Mouse (Mus musculus): Measurements from ENCODE around the gene Sez6l. TPM values are rescaled to one million over a fixed set of nuclear protein-coding genes. Genes with fewer than 3 reads are reported as not detected.

Gene Sez6l
- total RNA-seq, 1 experiment: 0.13 TPM

DNA sequence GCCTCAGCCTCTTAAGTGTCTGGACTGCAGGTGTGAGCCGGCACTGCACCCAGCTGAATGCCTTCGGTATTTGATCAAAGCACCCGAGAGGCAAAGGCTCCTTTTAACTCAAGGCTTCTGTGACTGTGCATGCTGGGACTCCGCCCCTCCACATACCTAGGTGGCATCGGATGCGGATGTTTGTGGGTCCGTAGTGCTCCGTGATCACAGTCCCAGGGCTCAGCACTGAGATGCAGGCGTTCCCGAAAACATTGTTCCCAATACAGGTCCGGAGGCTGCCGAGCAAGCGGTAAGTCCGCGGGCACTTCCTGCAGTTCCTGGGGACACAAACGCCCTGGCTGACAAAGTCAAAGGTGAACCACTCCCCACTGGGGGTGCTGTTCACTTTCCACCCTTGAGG is 186.0 kb downstream of the Sez6l start:
- H3K4me1 ChIP-seq (ENCODE audit: control insufficient read depth in 2 of 2, insufficient read depth in 2 of 2, low read length in 2 of 2, poor library complexity in 1 of 2): peaks cover 0 to 8% of the 10 kb centered on the region in 2 experiments; a peak in 1 of 4 replicates
- peak overlapping the region in 1 of 2 experiments; percentile 50; a peak in 1 of 4 replicates for H3K4me3 ChIP-seq (ENCODE audit: insufficient read depth in 1 of 2, low read depth in 1 of 2, low read length in 2 of 2, poor library complexity in 1 of 2, severe bottlenecking in 1 of 2)
- in situ Hi-C loops (cut with MboI; ENCODE audit: low sequenced_read_pairs in 2 of 2, unreplicated experiment in 2 of 2): no loop called here
- no peaks in the 10 kb centered on the region for H3K36me3 ChIP-seq (ENCODE audit: control insufficient read depth, insufficient read depth, low read length, poor library complexity, severe bottlenecking)
- H3K27ac ChIP-seq (ENCODE audit: insufficient read depth, low read depth, low read length, poor library complexity, severe bottlenecking): no peak overlapping the region
- TF ChIP-seq HCFC1 (IDR thresholded peaks at IDR 0.05; ENCODE audit: borderline replicate concordance, insufficient read depth, low read length): no peak
- DNase-seq (ENCODE audit: low read depth, low spot score): no peak
- H3K9me3 ChIP-seq (ENCODE audit: control insufficient read depth, insufficient read depth, low read depth, low read length): no peaks in the 10 kb centered on the region
- H3K9ac ChIP-seq (ENCODE audit: insufficient read depth, low read depth, low read length, poor library complexity, severe bottlenecking): no peak overlapping the region

DNA sequence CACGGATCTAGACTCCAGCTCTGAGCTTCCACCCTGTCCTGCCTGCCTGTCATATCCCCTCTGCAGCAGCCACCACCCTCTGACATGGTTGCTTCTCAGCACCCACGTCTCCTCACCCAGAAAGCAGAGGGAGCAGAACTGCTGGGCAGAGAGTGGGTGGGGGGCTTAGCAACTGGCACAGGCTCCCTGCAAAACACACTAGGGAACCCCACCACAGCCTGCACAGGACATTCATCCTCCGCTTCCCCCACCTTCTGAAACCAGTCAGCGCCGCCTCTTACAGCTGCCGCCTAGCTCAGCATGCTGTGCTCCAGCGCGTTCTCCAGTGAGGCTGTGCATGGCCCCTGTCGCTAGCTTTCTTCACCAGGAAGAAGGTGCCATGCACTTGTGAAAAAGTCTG is 187.6 kb downstream of the Sez6l start:
- no peaks in the 10 kb centered on the region for H3K36me3 ChIP-seq (ENCODE audit: control insufficient read depth, insufficient read depth, low read length, poor library complexity, severe bottlenecking)

DNA sequence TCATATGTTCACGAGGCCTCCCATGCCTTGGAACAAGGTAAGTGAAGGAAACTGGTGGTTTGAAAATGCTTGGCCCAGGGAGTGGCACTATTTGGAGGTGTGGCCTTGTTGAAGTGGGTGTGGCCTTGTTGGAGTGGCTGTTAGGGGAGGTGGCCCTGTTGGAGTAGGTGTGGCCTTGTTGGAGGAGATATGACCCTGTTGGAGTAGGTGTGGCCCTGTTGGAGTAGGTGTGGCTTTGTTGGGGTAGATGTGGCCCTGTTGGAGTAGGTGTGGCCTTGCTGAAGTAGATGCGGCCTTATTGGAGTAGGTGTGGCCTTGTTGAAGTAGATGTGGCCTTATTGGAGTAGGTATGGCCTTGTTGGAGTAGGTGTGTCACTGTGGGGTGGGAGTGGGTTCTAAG is 191.0 kb downstream of the Sez6l start:
- no peak overlapping the region for H3K27ac ChIP-seq (ENCODE audit: insufficient read depth, low read depth, low read length, poor library complexity, severe bottlenecking)
- peak; percentile 35 for DNase-seq (ENCODE audit: low read depth, low spot score)
- TF ChIP-seq HCFC1 (IDR thresholded peaks at IDR 0.05; ENCODE audit: borderline replicate concordance, insufficient read depth, low read length) (no peak), CHD2 (IDR thresholded peaks at IDR 0.05; ENCODE audit: low read depth, low read length) (no peak), MAFK (IDR thresholded peaks at IDR 0.05; ENCODE audit: insufficient read depth, low read depth, low read length) (no peak), ZC3H11A (IDR thresholded peaks at IDR 0.05; ENCODE audit: borderline replicate concordance, low read depth, low read length) (no peak), ZNF384 (IDR thresholded peaks at IDR 0.05; ENCODE audit: low read depth, low read length) (no peak)
- in situ Hi-C loops (cut with MboI; ENCODE audit: low sequenced_read_pairs in 2 of 2, unreplicated experiment in 2 of 2): no loop called here
- no peak overlapping the region for H3K9ac ChIP-seq (ENCODE audit: insufficient read depth, low read depth, low read length, poor library complexity, severe bottlenecking)
- H3K9me3 ChIP-seq (ENCODE audit: control insufficient read depth, insufficient read depth, low read depth, low read length): no peaks in the 10 kb centered on the region
- H3K4me1 ChIP-seq (ENCODE audit: control insufficient read depth in 2 of 2, insufficient read depth in 2 of 2, low read length in 2 of 2, poor library complexity in 1 of 2): 0 out of 4 replicates have a peak, but pooled peaks cover 0 to 2% of the 10 kb centered on the region in 2 experiments
- H3K4me3 ChIP-seq (ENCODE audit: insufficient read depth in 1 of 2, low read depth in 1 of 2, low read length in 2 of 2, poor library complexity in 1 of 2, severe bottlenecking in 1 of 2): no peak overlapping the region
- no peaks in the 10 kb centered on the region for H3K36me3 ChIP-seq (ENCODE audit: control insufficient read depth, insufficient read depth, low read length, poor library complexity, severe bottlenecking)

More for the DNA sequence above, 187.6 kb downstream of the Sez6l start:
- H3K4me1 ChIP-seq (ENCODE audit: control insufficient read depth in 2 of 2, insufficient read depth in 2 of 2, low read length in 2 of 2, poor library complexity in 1 of 2): peaks cover 0 to 6% of the 10 kb centered on the region in 2 experiments; a peak in 1 of 4 replicates
- no peak for DNase-seq (ENCODE audit: low read depth, low spot score)
- TF ChIP-seq HCFC1 (IDR thresholded peaks at IDR 0.05; ENCODE audit: borderline replicate concordance, insufficient read depth, low read length): no peak
- TF ChIP-seq ZC3H11A (IDR thresholded peaks at IDR 0.05; ENCODE audit: borderline replicate concordance, low read depth, low read length): no peak
- in situ Hi-C loops (cut with MboI; ENCODE audit: low sequenced_read_pairs in 2 of 2, unreplicated experiment in 2 of 2): no loop called here
- H3K9me3 ChIP-seq (ENCODE audit: control insufficient read depth, insufficient read depth, low read depth, low read length): no peaks in the 10 kb centered on the region
- no peak overlapping the region for H3K9ac ChIP-seq (ENCODE audit: insufficient read depth, low read depth, low read length, poor library complexity, severe bottlenecking)
- no peak overlapping the region for H3K4me3 ChIP-seq (ENCODE audit: insufficient read depth in 1 of 2, low read depth in 1 of 2, low read length in 2 of 2, poor library complexity in 1 of 2, severe bottlenecking in 1 of 2)
- H3K27ac ChIP-seq (ENCODE audit: insufficient read depth, low read depth, low read length, poor library complexity, severe bottlenecking): no peak overlapping the region

DNA sequence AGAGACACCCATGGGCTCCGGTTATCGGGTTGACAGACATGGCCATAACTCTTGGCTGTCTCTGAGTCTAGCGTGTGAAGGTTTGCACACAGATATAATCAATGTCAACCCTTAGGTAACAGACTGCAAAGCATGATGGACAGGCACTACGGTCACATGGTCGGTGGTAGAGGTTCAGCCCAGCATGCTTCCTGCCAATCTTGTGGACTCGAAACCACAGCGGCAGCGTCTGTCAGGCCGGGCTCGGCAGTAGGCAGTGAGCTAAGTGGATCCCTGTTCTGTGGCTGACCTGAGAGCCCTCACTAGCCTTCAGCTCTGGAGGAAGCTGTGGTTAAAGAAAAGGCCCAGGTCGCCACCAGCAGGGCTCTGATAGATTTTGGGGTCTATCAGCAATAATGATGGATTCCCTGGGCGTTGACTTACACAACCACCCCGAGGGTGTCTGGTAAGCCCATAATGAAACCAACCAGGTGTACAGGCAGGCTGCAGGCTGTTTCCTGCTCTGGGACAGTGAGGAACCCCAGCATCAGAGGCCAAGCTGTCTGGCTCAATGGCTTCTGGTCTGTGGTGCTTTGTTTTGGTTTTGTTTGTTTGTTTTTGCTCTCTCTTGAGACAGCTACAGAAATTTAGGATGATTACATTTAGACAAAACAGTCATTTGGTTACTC is 192.0 kb downstream of the Sez6l start:
- TF ChIP-seq MAFK (IDR thresholded peaks at IDR 0.05; ENCODE audit: insufficient read depth, low read depth, low read length) (no peak), CHD2 (IDR thresholded peaks at IDR 0.05; ENCODE audit: low read depth, low read length) (no peak)
- H3K4me3 ChIP-seq (ENCODE audit: insufficient read depth in 1 of 2, low read depth in 1 of 2, low read length in 2 of 2, poor library complexity in 1 of 2, severe bottlenecking in 1 of 2): no peak overlapping the region
- no peak overlapping the region for H3K9ac ChIP-seq (ENCODE audit: insufficient read depth, low read depth, low read length, poor library complexity, severe bottlenecking)
- H3K27ac ChIP-seq (ENCODE audit: insufficient read depth, low read depth, low read length, poor library complexity, severe bottlenecking): no peak overlapping the region
- H3K36me3 ChIP-seq (ENCODE audit: control insufficient read depth, insufficient read depth, low read length, poor library complexity, severe bottlenecking): no peaks in the 10 kb centered on the region
- no peaks in the 10 kb centered on the region for H3K9me3 ChIP-seq (ENCODE audit: control insufficient read depth, insufficient read depth, low read depth, low read length)
- DNase-seq (ENCODE audit: low read depth, low spot score): no peak
- in situ Hi-C loops (cut with MboI; ENCODE audit: low sequenced_read_pairs in 2 of 2, unreplicated experiment in 2 of 2): no loop called here
- H3K4me1 ChIP-seq (ENCODE audit: control insufficient read depth in 2 of 2, insufficient read depth in 2 of 2, low read length in 2 of 2, poor library complexity in 1 of 2): 0 out of 4 replicates have a peak, but pooled peaks cover 0 to 2% of the 10 kb centered on the region in 2 experiments

DNA sequence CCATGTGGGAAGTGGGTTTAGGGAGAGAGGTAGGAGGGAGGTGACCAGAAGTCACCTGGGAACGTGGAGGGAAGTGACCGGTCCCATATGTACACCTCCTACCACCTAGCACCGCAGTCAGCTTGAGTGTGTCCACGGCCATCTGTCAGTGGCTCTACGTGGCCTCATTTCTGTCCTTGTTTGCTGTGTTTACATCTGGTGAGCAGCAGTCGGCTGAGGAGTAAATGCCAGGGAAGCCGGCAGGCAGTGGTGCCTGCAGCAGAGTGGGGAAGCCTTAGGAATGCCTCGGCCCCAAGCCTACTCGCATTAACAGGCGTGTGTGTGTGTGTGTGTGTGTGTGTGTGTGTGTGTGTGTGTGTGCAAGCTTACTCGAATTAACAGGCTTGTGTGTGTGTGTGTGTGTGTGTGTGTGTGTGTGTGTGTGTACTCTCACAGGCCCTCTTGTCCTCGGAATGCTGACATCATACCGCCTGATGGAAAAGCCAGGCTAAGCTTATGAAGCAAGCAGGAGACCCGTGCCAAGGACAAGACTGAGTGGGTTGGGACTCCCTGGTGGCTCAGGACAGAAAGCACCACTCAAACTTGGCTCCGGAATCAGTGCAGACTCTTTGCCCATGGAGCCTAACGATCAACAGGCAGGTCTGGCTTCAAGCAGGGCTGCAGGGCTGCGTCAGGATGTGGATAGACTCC is 194.2 kb downstream of the Sez6l start:
- Histone ChIP-seq H3K27ac (ENCODE audit: insufficient read depth, low read depth, low read length, poor library complexity, severe bottlenecking) (no peak overlapping the region), H3K9me3 (ENCODE audit: control insufficient read depth, insufficient read depth, low read depth, low read length) (no peaks in the 10 kb centered on the region), H3K36me3 (ENCODE audit: control insufficient read depth, insufficient read depth, low read length, poor library complexity, severe bottlenecking) (no peaks in the 10 kb centered on the region), H3K9ac (ENCODE audit: insufficient read depth, low read depth, low read length, poor library complexity, severe bottlenecking) (no peak overlapping the region), H3K4me1 (ENCODE audit: control insufficient read depth in 2 of 2, insufficient read depth in 2 of 2, low read length in 2 of 2, poor library complexity in 1 of 2) (0 out of 4 replicates have a peak, but pooled peaks cover 0 to 2% of the 10 kb centered on the region in 2 experiments), H3K4me3 (ENCODE audit: insufficient read depth in 1 of 2, low read depth in 1 of 2, low read length in 2 of 2, poor library complexity in 1 of 2, severe bottlenecking in 1 of 2) (no peak overlapping the region)
- no peak for DNase-seq (ENCODE audit: low read depth, low spot score)
- in situ Hi-C loops (cut with MboI; ENCODE audit: low sequenced_read_pairs in 2 of 2, unreplicated experiment in 2 of 2): no loop called here
- TF ChIP-seq MAFK (IDR thresholded peaks at IDR 0.05; ENCODE audit: insufficient read depth, low read depth, low read length) (no peak), ZNF384 (IDR thresholded peaks at IDR 0.05; ENCODE audit: low read depth, low read length) (no peak), HCFC1 (IDR thresholded peaks at IDR 0.05; ENCODE audit: borderline replicate concordance, insufficient read depth, low read length) (no peak), ZC3H11A (IDR thresholded peaks at IDR 0.05; ENCODE audit: borderline replicate concordance, low read depth, low read length) (no peak), CHD2 (IDR thresholded peaks at IDR 0.05; ENCODE audit: low read depth, low read length) (no peak)

Measured in ES-E14 (cell line).